Mouse (Mus musculus) stomach, postnatal 0 days (tissue): Measurements from ENCODE around the gene Ankrd24.

Experiments used
- CTCF ChIP-seq: IDR thresholded peaks from 2 replicates; pipeline ENCODE4 v1.5.1; 2016; ENCODE audit warnings: antibody characterized with exemption, low read depth, mild to moderate bottlenecking, moderate library complexity
- EP300 ChIP-seq: optimal IDR thresholded peaks from 2 replicates; pipeline ENCODE3; 2016; ENCODE audit warnings: antibody characterized with exemption

- no peak for TF ChIP-seq CTCF
- no peak for TF ChIP-seq EP300
Measured at GRCm38 (mm10) chr10:81600096-81600495, 28.2 kb upstream of the Ankrd24 start.
